Mouse (Mus musculus) layer of hippocampus, postnatal 10 days (tissue): Measurements from ENCODE around the gene Gm28557. TPM values are rescaled to one million over a fixed set of nuclear protein-coding genes. Genes with fewer than 3 reads are reported as not detected.
A peak's percentile ranks its signal among the peaks of the same experiment; 100 is the strongest.
"Not testable (repeated sequence)": the region's sequence is repeated elsewhere in the genome, so short reads cannot be mapped to it uniquely, and the experiment has no call there.

Source experiments
- DNase-seq, 2 experiments: peaks; one replicate each; pipeline ENCODE4 v3.0.0; 2021; ENCODE audit warnings: low spot score in 2 of 2
- long read RNA-seq: library from polyadenylated mRNA; stranded (forward); transcript quantifications from one replicate; pipeline ENCODE4 v2.0.0, GENCODE M21; 2023
- total RNA-seq, 2 experiments: library from RNA; stranded (reverse); gene quantifications; 2 replicates each; pipeline ENCODE4 v1.2.3; 2021

Gene Gm28557
- 1 to 10 TPM; 1.6 to 1.7 TPM for total RNA-seq
- long read RNA-seq, partial matches to known transcripts: 0 of 2 reads
- long read RNA-seq, other reads (novel, unspliced or antisense): 2 of 2 reads

DNA sequence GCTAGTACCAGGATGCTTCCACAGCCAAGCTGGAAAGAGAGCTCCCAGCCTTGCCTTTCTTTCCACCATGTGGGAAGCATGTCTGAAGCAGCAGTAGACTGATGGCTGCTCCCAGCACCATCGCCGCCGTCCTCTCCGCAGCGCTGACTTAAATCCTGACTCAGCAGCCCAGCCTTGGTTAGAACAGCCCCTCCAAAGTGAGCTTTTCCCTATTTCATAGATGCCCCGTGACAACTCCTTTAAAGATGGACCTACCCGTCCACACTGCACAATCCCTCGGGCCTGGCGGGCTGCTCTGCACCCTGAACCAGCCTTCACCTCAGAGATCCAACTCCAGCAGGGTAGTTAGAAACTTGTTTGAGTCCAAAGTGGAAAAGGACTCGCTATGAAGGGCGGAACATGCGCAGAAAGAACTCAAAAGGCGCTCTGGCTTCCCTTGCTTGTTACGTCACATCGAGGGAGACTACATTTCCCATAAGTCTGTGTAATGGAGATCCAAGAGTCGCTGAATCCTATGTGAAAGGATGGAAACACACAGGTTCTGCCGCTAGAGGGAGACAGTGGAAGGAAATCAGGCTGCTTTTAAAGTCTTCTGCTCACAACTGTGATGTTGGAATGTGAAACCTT is at the start of gene Gm28557:
Gene Gm28557, minus strand, starts transcription at position 411 of the 627 bp plus-strand sequence.
- DNase-seq: peak; percentile 89 to 91

DNA sequence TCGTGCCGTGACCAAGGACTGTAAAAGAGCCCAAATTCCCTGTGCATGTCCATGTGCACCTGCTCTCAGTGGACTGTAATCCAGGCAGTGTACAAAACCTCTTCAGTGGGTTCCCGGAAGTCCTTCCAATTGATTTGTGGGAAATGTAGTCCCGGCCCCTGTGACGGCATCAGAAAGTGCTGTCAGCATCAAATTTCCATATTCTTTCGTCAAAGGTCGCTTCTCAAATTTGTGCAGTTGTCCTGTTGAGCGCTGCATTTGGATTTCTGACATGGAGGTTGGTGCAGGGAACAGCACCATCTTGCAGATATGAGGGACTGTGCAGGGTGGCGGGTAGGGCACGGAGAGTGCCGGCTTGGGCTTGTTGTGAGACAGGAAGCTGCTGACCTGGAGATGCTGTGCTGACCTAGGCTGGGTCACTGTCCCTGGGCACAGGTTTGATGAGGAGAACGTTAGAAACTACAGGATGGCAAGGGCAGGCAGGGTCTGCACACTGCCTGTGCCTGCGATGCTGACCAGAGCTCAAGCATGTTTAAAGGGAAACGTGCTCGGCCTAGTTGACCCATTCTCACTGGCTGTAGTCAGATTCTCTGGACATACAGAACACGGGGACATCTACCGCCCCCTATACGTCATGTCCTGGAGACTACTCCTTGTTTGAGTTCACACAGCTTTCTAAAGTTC is 19.8 kb upstream of the Gm28557 start:
- DNase-seq: peak; percentile 81 to 82

DNA sequence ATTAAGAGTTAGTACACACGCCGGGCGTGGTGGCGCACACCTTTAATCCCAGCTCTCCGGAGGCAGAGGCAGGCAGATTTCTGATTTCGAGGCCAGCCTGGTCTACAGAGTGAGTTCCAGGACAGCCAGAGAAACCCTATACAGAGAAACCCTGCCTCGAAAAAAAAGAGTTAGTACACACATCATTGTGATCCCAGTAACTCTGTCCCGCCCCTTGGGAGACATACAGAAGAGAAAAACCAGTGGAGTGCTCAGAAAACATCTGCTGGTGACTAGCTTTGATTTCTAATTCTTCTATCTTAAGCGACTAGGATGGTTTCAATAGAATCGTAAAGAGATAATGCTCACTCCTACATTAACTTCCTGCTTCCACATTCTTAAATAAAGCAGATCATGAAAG is 19.1 kb upstream of the Gm28557 start:
- DNase-seq: not testable (repeated sequence)

DNA sequence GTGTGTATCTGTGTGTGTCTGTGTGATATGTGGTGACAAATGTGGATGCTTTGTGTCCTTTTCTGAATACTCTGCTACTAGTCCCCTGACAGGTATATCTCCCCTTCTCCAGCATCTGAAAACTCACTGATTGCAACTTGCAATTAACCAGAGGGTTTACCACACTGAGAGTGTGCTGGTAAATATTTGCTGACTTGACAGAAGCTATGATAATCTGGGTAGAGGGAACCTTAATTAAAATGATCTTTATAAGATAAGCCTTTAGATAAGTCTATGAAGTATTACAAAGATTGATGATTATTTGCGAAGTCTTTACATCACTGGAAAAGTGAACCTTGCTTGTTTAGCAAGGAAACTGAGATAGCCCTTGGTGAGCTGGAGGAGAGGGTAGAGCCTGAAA is 16.1 kb upstream of the Gm28557 start:
- DNase-seq: no peak

DNA sequence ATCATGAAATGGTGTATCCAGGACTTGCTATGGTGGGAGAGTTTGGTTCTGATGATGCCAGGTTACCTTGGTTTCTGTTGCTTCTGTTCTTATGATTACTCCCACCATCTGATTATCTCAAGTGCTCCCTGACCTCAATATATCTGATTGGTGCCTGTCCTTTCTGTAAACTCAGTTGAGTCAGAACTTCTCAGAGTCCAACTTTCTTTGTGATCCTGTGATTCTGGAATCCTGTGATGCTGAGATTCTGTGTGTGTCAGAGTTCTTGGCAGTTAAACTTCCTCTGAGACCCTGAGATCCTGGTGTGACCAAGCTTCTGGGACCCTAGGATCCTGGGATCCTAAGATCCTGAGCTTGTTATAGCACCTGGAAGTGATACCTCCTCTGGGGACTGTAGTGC is 13.0 kb upstream of the Gm28557 start, which contains the start of gene Zfp759:
Gene Zfp759, plus strand, starts transcription at position 301 of the 400 bp plus-strand sequence.
- not testable (repeated sequence) for DNase-seq

DNA sequence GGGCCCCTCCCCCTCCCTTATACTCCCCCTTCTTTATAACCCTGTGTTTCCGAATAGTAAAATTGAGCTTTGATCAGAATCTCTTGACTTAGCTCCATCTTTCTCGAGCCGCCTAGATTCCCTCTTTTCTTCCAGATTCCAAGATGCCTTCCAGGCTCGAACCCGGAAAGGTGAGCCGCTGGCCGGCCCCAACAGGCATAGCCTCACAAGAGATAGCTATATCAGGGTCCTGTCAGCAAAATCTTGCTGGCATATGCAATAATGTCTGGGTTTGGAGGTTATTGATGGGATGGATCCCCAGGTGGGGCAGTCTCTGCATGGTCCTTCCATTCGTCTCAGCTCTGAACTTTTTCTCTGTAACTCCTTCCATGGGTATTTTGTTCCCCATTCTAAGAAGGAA is 7.8 kb upstream of the Gm28557 start, which contains the start of gene Rslcan18:
Gene Rslcan18, minus strand, starts transcription at position 101 of the 400 bp plus-strand sequence.
- DNase-seq: not testable (repeated sequence)

DNA sequence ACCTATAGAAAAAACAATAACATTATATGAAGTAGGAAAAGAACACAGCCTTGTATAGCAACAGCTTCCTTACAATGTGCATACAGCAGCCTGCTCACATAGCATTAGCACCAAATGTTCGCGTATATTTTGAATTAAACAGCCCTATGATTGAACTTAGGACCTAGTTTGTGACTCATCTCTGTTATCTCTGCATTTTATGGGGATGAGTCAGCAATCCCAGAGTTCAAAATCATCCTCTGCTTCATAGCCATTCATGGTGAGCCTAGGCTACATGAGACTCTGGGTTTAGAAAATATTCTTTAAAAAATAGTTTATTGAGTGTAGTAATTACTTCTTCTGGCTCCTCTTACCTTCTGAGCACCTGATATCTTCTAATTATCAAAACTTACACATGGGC is 4.9 kb upstream of the Gm28557 start:
- DNase-seq: no peak

GRCm38 (mm10) chr13:67112096-67112495 is 3.7 kb upstream of the Gm28557 start:
- DNase-seq: peak in 1 of 2 experiments; percentile 16

GRCm38 (mm10) chr13:67108821-67109206 is 410 bp upstream of the Gm28557 start:
- DNase-seq: peak; percentile 12 to 27

GRCm38 (mm10) chr13:67107681-67108080 is 723 bp downstream of the Gm28557 start:
- no peak for DNase-seq

GRCm38 (mm10) chr13:67097876-67098275 is 10.5 kb downstream of the Gm28557 start, which contains the start of gene Zfp708:
Gene Zfp708 (minus strand): TSS chr13:67097976.
- no peak for DNase-seq

- DNase-seq: no peak
Observed at GRCm38 (mm10) chr13:67090154-67090553, 18.2 kb downstream of the Gm28557 start.

- no peak for DNase-seq
Observed at GRCm38 (mm10) chr13:67081946-67082345, 26.5 kb downstream of the Gm28557 start.

DNA sequence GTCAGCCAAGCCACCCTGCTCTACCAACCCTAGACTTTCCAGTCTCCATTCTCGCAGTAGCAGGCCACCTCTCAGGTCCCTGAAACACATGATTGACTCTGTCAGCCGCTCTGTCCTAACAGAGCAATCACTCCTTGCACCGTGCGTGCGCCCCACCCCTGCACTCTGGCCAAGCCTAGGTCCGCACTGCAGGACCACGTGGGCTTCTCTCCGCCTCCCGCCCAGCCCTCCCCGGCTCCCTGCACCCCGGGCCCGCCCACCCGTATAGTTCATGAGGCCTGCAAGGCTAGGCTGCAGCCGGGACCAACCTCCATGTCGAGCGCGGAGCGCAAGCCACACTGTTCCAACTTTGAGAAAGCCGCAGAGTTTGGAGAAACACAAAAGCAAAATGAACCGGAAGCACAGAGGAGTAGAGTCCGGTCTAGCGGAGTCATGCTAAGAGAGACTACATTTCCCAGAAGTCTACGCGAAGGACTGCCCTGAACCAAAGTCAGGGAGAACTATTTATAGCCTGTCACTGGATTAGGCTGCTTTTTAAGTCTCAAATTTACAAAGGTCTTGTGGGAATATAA is 27.2 kb downstream of the Gm28557 start:
- peak; percentile 56 to 67 for DNase-seq

- DNase-seq: no peak
Observed at GRCm38 (mm10) chr13:67077244-67077643, 31.2 kb downstream of the Gm28557 start.

DNA sequence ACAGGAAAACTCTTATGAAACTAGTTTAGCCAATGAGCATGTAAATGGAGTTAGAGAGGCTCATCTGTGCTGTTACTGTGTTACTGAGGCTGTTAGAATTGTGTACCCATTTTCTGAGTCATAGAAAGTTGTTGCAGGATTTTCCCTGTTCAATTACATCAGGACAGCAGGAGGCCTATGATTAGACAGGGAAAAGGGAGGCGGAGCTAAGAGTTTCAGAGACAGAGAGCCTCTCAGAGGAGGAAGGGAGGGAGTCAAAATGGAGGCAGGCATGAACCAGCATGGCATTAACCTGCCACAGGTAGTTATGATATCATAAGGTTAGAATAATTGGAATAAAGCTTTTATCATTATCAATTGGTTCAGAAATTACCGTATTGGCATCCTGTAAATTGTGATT is 35.6 kb downstream of the Gm28557 start:
- no peak for DNase-seq

DNA sequence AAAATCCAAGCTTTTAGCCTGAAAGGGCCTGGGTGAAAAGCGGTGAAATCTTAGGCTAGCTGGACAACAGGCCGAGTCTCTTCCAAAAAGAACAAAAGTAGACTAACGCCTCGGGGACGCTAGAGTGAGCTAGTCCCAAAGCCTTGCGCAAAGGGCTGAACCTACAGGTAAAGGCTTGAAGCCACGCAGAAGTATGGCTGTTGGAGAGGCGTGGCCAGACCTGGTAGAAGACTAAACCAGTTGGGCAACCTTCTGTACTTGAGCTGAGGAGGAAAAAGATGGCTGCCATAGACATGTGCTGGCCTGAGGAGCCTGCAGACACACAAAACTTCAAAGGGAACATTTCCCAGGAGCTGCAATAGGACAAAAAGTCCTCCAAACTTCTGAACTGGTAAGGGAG is 43.0 kb downstream of the Gm28557 start:
- DNase-seq: no peak

DNA sequence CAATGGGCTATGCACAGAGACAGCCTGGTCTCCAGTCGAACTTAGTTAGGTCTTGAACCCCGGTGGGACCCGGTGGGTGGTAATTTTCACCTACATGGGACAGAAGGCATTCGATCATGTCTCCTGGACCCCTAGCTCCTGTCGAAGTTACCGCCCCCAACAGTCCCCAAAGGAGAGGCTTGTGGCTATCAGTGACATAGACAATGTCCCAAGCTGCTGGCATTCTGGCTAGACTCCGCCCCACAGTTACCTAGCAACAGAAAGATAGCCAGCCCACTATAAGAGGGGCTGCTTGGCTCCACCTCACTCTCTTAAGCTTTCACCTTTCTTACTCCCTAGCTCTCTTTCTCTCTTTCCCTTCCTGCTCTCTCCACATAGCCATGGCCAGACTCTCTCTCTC is 46.0 kb downstream of the Gm28557 start:
- no peak for DNase-seq

DNA sequence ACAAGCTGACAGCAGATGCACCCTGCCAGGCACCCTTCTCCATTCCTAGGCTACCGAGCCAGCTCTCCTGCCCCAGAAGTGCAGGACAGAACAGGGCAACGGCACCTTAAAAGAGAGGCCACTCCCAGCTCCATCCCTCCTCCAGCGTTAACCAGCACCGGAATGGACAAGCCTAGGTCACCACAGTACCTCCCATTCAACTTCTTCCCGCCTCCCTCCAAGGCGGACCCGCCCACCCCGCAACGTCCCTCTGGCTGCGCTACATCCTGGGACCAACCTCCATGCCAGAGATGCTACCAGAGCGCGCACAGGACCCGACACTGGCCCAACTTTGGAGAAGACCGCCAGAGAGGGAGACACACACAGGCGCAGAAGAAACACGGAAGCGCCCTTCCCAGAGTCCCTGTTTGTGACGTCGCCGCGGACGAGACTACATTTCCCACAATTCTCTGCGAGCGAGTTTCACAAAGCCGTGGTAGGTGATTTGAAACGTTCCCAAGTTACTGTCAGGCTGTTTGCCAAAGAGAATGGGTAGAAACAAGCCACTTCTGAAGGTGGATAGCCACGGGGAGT is 47.5 kb downstream of the Gm28557 start, which contains the start of gene Zfp712:
Gene Zfp712, minus strand, starts transcription at position 385 of the 573 bp plus-strand sequence.
- DNase-seq: peak; percentile 90 to 93

DNA sequence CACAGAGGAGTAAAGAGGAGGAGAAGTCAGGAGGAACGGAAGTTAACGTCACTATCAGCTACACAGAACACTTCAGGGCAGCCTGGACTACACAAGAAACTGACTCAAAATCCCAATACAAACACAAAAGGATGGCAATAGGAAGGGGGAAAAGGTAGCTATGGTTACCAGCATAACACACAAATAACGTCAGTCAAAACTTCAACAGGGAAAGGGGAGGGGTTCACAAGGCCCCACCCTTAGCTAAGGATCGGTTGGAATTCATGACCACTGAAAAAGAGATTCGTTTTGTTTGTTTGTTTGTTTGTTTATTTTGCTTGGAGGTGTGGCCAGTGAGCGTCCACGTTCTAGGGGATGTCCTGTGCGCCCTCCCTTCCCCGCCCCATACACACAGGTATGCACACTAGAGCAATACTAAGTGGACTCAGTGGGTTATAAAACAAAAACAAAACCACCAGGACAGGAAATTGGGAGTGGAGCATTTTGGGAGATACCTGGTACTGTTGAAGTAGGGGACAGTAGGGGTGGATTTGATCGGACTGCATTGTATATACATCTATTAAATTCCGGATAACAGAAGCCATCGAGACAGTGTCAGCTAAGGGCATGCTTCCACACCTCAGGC is 48.1 kb downstream of the Gm28557 start:
- no peak for DNase-seq
